Mouse (Mus musculus): ENCODE results near the gene Rnf135.
"Not testable (repeated sequence)": the region's sequence is repeated elsewhere in the genome, so short reads cannot be mapped to it uniquely, and the experiment has no call there.

GRCm38 (mm10) chr11:80148974-80149373 is 34.7 kb upstream of the Rnf135 start:
- TF ChIP-seq CTCF (IDR thresholded peaks at IDR 0.05; ENCODE audit: extremely low read depth, insufficient read depth, insufficient read length, insufficient replicate concordance); POLR2A (IDR thresholded peaks at IDR 0.05; ENCODE audit: low read depth, low read length): not testable (repeated sequence)

Data from spleen, adult 2 months (tissue).